Mouse (Mus musculus): ENCODE data around the gene Psmd2.

DNA sequence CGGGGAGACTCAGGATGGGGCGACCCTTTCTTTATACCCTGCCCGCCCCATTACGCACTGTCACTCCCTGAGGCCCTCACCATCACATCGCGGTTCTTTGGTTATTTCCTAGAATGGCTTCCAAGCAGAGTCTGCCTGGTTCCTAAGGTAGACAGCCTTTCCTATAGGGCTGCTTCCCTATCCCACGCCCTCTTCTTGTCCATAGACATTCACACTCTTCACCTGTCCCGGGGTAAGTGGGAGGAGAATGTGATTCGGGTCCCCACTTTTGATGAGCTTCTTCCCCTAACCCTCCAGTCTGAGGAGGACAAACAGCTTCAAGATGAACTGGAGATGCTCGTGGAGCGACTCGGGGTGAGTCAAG lies 477 bp downstream of the Psmd2 start:
- TF ChIP-seq CTCF (IDR thresholded peaks at IDR 0.05; ENCODE audit: extremely low read depth, insufficient read length, insufficient replicate concordance, low read depth, low read length) (0 out of 2 replicates have a peak, but pooled peaks have one; percentile 7), POLR2A (IDR thresholded peaks at IDR 0.05; ENCODE audit: low read depth, low read length) (no peak)

All from small intestine, adult 2 months (tissue).